Mouse (Mus musculus): ENCODE data around the gene Mars. TPM values are rescaled to one million over a fixed set of nuclear protein-coding genes. Genes with fewer than 3 reads are reported as not detected.

The Mars gene
- polyA plus RNA-seq, 1 experiment from 2014 or later: 128 TPM

DNA sequence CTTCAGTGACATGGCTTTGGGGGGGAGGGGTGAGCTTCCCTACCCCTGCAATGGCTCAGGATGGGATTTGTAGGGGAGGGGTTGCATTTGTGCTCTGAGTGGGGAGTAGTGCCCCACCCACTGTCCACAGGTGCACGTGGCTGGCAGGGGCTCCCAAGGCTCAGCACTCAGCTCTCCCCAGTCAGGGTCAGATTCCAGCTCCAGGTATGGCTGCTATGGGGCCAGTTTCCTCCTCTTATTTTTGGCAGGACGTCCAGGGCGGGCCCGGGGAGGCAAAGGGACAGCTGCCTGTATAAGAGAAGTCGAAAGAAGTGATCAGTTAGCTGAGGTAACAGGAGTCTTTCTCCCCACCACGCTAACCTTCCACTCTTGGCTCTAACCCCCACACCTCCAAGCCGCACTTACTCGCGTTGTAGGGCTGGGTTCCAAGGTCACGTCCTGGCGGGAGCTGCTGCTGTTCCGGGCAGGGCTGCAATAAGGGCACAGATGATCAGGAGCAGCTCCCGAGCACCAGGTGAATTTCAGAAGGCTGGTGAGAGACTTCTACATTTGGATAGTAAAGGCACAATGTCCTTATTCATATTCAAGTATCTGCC lies 28.9 kb downstream of the Mars start:
- peaks cover 97% of the 10 kb centered on the region for H3K36me3 ChIP-seq
- 87% methylated on average over 13 of the region's 13 CpGs for WGBS
- H3K4me3 ChIP-seq: no peak overlapping the region
- H3K27ac ChIP-seq: no peak overlapping the region
- no peak overlapping the region for H3K4me2 ChIP-seq
- ATAC-seq (ENCODE audit: insufficient number of reproducible peaks, insufficient read depth, low FRiP score, low TSS enrichment, low read depth): no peak
- no peaks in the 10 kb centered on the region for H3K9me3 ChIP-seq
- H3K4me1 ChIP-seq: peaks cover 39% of the 10 kb centered on the region
- H3K27me3 ChIP-seq: no peaks in the 10 kb centered on the region
- H3K9ac ChIP-seq: no peak overlapping the region

DNA sequence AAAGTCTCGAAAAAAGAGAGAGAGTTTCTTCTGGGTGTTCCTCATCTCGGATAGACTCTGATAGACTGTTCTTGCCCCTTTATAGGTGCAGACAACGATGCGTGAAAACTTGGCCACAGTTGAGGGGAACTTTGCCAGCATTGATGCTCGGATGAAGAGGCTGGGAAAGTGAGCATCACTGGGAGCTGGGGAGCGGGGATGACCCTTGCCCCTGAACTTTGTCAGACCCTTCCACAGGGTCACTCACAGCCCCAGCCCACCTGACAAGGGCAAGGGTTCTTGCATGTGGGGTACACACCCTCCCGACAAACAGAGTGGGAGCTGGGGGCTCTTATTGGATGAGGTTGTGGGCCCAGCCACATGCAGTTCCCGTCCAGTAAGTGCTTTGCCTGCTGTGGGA lies 30.3 kb downstream of the Mars start:
- Histone ChIP-seq H3K36me3 (peaks cover 100% of the 10 kb centered on the region), H3K27ac (no peak overlapping the region), H3K4me1 (peaks cover 25% of the 10 kb centered on the region), H3K27me3 (no peaks in the 10 kb centered on the region), H3K4me3 (no peak overlapping the region), H3K9me3 (no peaks in the 10 kb centered on the region), H3K9ac (no peak overlapping the region), H3K4me2 (no peak overlapping the region)
- 87% methylated on average over 8 of the region's 8 CpGs for WGBS
- ATAC-seq (ENCODE audit: insufficient number of reproducible peaks, insufficient read depth, low FRiP score, low TSS enrichment, low read depth): no peak

DNA sequence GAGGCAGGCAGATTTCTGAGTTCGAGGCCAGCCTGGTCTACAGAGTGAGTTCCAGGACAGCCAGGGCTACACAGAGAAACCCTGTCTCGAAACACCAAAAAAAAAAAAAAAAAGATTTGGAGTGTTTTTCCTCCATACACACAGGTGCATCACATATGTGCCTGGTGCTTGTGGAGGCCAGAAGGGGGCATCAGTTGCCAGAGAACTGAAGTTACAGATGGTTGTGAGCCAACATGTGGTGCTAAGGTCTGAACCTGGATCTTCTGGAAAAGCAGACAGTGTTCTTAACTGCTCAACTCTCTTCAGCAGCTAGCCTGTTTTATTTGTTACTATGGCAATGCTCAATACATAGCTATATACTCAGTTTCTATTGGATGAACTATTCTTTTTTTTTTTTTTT lies 31.9 kb downstream of the Mars start:
- no peak for ATAC-seq (ENCODE audit: insufficient number of reproducible peaks, insufficient read depth, low FRiP score, low TSS enrichment, low read depth)
- Histone ChIP-seq H3K9ac (no peak overlapping the region), H3K36me3 (peaks cover 100% of the 10 kb centered on the region), H3K27ac (no peak overlapping the region), H3K4me3 (no peak overlapping the region), H3K9me3 (no peaks in the 10 kb centered on the region), H3K4me2 (no peak overlapping the region), H3K27me3 (no peaks in the 10 kb centered on the region), H3K4me1 (peaks cover 9% of the 10 kb centered on the region)
- WGBS: 83% methylated on average over 2 of the region's 2 CpGs

DNA sequence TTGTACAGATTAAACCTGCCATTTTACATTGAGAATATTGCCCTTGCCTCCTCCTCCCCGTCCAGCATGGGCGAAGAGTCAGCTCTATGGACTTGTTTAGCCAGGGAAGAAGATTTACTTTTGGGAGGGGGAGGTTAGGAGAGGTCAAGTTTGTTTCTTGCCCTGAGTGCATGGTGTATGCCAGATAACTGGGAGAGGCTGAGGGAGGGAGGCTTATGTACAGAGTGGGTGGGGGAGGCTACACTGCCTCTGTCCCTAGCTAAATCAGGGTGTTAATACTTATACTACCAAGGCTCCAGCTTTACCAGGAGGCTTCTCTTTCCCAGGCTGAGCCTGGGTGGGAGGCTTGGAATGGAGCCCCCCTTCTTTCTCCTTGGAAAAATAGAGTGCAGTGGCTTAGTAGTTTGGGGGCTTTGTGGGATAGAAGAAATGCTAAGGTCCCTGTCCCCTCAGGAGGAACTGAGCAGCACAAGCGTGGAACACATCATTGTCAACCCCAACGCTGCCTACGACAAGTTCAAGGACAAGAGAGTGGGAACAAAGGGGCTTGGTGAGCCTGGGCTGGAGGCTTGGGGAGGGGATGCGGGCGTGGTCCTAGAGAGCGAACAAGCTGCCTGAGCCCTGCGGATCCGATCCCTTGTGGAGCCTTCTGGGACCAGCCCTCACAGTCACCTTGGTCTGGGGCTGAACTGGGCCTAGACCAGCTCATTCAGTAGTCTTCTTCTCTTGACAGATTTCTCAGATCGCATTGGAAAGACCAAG lies 37.1 kb downstream of the Mars start:
- Histone ChIP-seq H3K9me3 (no peaks in the 10 kb centered on the region), H3K4me3 (no peak overlapping the region)
- no peak for ATAC-seq (ENCODE audit: insufficient number of reproducible peaks, insufficient read depth, low FRiP score, low TSS enrichment, low read depth)

DNA sequence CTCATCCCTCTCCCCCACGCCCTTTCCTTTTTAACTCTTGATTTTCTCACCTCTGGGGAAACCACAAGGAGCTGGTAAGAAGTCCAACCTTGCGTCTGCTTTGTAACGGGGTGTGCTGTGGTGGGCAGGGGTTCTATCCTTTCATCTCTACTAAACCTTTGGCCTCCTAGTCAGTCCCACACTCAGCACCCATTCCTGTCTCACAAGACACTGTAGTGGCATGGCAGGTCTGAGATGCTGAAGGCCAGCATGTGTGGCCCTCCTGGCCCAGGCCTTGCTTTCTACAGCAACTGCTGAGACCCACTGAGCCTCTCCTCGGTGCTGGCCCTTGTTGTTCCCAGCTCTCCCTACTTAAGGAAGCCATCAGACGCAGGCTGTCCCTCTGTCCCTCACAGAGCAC lies 39.2 kb downstream of the Mars start:
- WGBS: 88% methylated on average over 5 of the region's 5 CpGs
- Histone ChIP-seq H3K4me3 (no peak overlapping the region), H3K9ac (no peak overlapping the region), H3K27ac (no peak overlapping the region), H3K36me3 (peaks cover 91% of the 10 kb centered on the region), H3K27me3 (no peaks in the 10 kb centered on the region), H3K4me1 (peaks cover 16% of the 10 kb centered on the region), H3K9me3 (no peaks in the 10 kb centered on the region), H3K4me2 (no peak overlapping the region)
- ATAC-seq (ENCODE audit: insufficient number of reproducible peaks, insufficient read depth, low FRiP score, low TSS enrichment, low read depth): no peak

More for the DNA sequence above, 37.1 kb downstream of the Mars start:
- Histone ChIP-seq H3K4me2 (no peak overlapping the region), H3K9ac (no peak overlapping the region), H3K36me3 (peaks cover 97% of the 10 kb centered on the region), H3K4me1 (no peaks in the 10 kb centered on the region; the same call in 1 of the 2 replicates), H3K27me3 (no peaks in the 10 kb centered on the region), H3K27ac (no peak overlapping the region)
- 91% methylated on average over 11 of the region's 11 CpGs for WGBS

DNA sequence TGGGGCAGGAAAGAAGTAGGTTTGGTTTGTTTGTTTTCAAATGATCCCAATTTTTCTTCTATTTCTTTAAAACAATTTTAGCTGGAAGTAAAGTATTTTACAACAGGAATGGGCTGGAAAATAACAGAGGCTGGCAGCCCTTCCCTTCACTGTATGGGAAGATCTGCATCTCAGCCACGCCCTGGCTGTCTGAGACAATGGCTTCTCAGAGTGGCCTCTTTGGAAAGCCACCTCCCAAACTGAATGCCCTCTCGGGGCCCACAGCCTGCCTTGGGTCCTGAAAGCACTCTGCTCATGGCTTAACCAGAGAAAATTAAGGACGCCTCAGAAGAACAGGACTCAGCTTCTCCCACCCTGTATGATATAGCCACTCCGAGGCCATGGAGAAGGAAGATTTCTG lies 41.7 kb downstream of the Mars start:
- Histone ChIP-seq H3K9me3 (no peaks in the 10 kb centered on the region), H3K9ac (no peak overlapping the region), H3K4me3 (no peak overlapping the region), H3K27me3 (no peaks in the 10 kb centered on the region), H3K27ac (no peak overlapping the region), H3K4me2 (no peak overlapping the region), H3K36me3 (peaks cover 66% of the 10 kb centered on the region), H3K4me1 (peaks cover 23% of the 10 kb centered on the region)
- 71% methylated on average over 4 of the region's 4 CpGs for WGBS
- ATAC-seq (ENCODE audit: insufficient number of reproducible peaks, insufficient read depth, low FRiP score, low TSS enrichment, low read depth): no peak

DNA sequence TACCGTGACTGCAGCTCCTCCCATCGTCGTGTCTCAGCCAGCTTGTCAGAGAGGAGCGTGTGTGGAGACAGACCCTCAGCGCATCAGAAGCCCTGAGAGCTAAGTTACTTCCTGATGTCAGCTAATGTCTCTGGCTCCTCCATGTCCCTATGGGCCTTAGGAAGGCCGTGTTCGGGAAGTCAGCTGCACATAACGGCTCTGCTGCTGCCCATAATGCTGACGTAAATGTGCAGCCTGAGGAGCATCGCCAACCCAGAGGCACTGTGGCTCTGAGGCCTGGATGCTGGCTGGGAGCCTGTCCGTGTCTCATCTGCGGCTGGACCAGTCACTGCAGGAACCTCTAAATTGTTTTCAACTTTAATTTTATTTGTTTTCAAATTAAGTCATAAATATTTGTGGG lies 42.5 kb downstream of the Mars start:
- WGBS: 77% methylated on average over 12 of the region's 12 CpGs
- ATAC-seq (ENCODE audit: insufficient number of reproducible peaks, insufficient read depth, low FRiP score, low TSS enrichment, low read depth): no peak
- Histone ChIP-seq H3K9me3 (no peaks in the 10 kb centered on the region), H3K4me1 (peaks cover 23% of the 10 kb centered on the region), H3K9ac (peak overlapping the region; percentile 46; the same call in 1 of the 2 replicates), H3K36me3 (peaks cover 57% of the 10 kb centered on the region), H3K27me3 (peaks cover 7% of the 10 kb centered on the region), H3K4me2 (no peak overlapping the region), H3K4me3 (no peak overlapping the region), H3K27ac (no peak overlapping the region)

DNA sequence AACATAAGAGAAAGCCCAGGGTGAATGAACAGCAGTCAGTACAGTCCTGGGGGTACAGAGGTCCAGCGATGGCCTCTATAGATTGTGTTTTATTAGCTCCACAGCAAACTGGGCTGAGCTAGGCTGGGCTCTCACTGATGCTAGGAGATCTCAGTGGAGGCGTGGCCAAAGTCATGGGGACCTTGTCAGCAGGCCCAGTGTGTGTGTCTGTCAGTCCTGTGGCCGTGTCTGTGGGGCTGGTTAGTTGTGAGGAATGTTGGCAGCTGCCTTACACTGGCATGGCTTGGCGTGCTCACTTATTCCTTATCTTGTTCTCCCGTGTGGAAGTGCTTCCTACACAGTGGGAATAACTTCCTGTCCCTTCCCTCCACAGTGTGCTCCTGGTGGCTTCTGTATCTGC lies 43.2 kb downstream of the Mars start:
- no peak for ATAC-seq (ENCODE audit: insufficient number of reproducible peaks, insufficient read depth, low FRiP score, low TSS enrichment, low read depth)
- Histone ChIP-seq H3K27me3 (peaks cover 12% of the 10 kb centered on the region), H3K4me2 (no peak overlapping the region), H3K4me3 (no peak overlapping the region), H3K9ac (peak overlapping the region; percentile 46), H3K9me3 (no peaks in the 10 kb centered on the region), H3K36me3 (peaks cover 51% of the 10 kb centered on the region), H3K4me1 (peaks cover 23% of the 10 kb centered on the region), H3K27ac (no peak overlapping the region)
- 90% methylated on average over 5 of the region's 5 CpGs for WGBS

DNA sequence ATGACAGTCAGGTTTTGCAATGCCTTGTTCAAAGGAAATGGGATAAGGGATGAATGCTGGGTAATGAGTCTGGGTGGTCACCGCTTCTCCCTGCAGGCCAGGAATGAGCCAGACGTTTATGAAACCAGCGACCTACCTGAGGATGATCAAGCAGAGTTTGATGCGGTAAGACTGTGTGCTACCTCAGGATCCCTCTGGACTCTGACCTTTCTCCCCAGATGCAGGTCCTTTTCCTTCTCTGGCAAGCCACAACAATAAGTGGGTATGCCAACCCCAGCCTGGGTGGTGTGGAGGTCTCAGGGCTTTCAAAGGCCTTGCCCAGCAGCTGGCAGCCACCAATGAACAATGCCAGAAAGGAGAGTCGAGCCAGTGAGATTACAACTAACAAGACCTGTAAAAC lies 44.3 kb downstream of the Mars start:
- 74% methylated on average over 5 of the region's 5 CpGs for WGBS
- Histone ChIP-seq H3K9ac (peak overlapping the region; percentile 100), H3K9me3 (no peaks in the 10 kb centered on the region), H3K4me3 (peak overlapping the region; percentile 98), H3K4me1 (peaks cover 29% of the 10 kb centered on the region), H3K4me2 (peak overlapping the region; percentile 93), H3K27ac (no peak overlapping the region), H3K27me3 (peaks cover 22% of the 10 kb centered on the region), H3K36me3 (peaks cover 40% of the 10 kb centered on the region)
- no peak for ATAC-seq (ENCODE audit: insufficient number of reproducible peaks, insufficient read depth, low FRiP score, low TSS enrichment, low read depth)

DNA sequence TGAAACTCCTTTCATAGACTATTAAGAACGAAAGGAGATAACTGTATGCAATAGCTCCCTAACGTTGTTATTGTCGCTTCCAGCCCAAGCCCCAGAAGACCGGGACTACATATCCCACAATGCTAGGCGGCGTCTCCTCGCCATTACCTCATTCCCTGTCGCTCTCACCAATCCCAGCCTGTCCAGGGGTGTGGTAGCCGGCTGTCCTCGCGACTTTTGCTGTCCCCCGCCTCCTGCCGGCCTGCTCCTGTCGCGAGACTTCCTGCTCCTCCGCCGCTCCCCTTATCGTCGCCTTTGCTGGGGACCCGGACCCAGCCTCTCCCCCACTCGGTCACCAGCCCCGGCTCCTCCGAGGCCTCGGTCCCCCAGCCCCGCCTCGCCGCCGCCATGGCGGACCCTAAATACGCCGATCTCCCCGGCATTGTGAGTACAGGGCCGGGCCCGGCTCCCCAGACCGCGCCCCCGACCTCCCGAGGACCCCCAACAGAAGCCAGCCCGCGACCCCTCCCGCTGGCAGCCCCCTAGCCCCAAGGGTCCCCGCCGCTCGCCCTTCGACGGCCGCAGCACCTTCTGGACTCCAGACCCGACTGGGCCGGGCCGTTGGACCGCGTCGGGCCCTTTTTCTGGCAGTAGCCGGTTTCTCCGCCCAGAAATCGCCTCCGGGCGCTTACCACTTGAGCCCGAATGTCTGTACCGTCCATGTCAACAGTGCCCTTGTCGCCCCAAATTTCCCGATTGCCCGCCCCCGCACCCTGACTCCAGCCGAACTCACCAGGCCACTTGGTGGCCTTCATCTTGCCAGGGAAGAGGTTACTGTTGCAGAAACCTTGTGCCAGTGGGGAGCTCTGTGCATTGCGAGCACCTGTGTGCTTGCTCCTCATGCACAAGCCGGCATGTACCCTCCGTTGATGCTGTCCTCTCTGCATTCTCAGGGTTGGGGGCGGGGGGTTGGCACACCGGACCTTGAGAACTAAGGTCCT lies 45.2 kb downstream of the Mars start, which contains the start of gene Dctn2:
Gene Dctn2 (plus strand): TSS at position 257 of the 980 bp plus-strand sequence.
- Histone ChIP-seq H3K27me3 (peaks cover 30% of the 10 kb centered on the region), H3K9ac (peak within 1 kb of the TSS; percentile 100), H3K4me3 (peak within 1 kb of the TSS; percentile 98), H3K27ac (peak within 1 kb of the TSS; percentile 82), H3K36me3 (peaks cover 31% of the 10 kb centered on the region), H3K4me2 (peak within 1 kb of the TSS; percentile 93), H3K9me3 (no peaks in the 10 kb centered on the region), H3K4me1 (peaks cover 34% of the 10 kb centered on the region)
- under 1% methylated on average over 70 of the region's 70 CpGs for WGBS
- peak; percentile 97 for ATAC-seq (ENCODE audit: insufficient number of reproducible peaks, insufficient read depth, low FRiP score, low TSS enrichment, low read depth)

DNA sequence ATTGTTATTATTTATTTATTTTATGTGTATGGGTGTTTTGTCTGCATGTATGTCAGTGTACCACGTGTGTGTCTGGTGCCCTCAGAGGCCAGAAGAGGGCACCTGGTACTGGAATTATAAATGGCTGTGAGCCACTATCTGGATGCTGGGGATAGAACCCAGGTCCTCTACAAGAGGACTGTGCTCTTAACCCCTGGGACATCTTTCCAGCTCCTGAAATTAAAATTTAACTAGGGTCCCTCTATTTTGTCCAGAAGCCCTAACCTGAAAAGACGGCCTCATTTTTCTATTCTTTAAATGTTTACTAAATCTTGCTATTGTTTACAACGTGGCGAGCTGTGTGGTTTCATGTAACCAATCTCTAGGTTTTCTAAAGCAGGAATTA lies 45.9 kb downstream of the Mars start:
- Histone ChIP-seq H3K27ac (0 out of 2 replicates have a peak overlapping the region, but pooled peaks have one; percentile 82), H3K9ac (no peak overlapping the region), H3K4me3 (peak overlapping the region; percentile 98), H3K27me3 (peaks cover 34% of the 10 kb centered on the region), H3K4me1 (peaks cover 34% of the 10 kb centered on the region), H3K36me3 (peaks cover 24% of the 10 kb centered on the region), H3K4me2 (peak overlapping the region; percentile 93), H3K9me3 (no peaks in the 10 kb centered on the region)
- no peak for ATAC-seq (ENCODE audit: insufficient number of reproducible peaks, insufficient read depth, low FRiP score, low TSS enrichment, low read depth)
- 29% methylated on average over 4 of the region's 4 CpGs for WGBS
